Mouse (Mus musculus): ENCODE data around the gene Fam172a.

The Fam172a gene

GRCm38 (mm10) chr13:78179312-78180097 is 477.7 kb downstream of the Fam172a start:
- DNase-seq (ENCODE audit: low spot score) = no peak

DNA sequence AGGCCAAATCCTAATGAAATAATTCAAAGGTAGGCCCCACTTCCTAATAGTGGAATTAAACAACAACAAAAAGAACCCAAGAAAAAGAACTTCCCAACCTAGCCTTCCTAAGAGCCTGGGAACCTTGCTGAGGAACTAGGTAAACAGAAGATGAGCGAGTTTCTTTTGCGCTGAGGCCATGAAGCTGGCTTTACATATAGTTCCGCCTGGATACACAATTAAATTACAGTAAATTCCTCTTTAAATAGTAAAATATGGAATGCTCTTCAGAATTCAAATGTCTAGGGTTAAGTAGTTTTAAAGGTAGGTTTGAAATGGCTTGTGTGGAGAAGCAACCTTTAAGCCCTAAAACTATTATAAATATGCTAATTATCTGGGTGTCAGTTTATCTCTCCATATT is 478.4 kb downstream of the Fam172a start:
- no peak for DNase-seq (ENCODE audit: low spot score)

DNA sequence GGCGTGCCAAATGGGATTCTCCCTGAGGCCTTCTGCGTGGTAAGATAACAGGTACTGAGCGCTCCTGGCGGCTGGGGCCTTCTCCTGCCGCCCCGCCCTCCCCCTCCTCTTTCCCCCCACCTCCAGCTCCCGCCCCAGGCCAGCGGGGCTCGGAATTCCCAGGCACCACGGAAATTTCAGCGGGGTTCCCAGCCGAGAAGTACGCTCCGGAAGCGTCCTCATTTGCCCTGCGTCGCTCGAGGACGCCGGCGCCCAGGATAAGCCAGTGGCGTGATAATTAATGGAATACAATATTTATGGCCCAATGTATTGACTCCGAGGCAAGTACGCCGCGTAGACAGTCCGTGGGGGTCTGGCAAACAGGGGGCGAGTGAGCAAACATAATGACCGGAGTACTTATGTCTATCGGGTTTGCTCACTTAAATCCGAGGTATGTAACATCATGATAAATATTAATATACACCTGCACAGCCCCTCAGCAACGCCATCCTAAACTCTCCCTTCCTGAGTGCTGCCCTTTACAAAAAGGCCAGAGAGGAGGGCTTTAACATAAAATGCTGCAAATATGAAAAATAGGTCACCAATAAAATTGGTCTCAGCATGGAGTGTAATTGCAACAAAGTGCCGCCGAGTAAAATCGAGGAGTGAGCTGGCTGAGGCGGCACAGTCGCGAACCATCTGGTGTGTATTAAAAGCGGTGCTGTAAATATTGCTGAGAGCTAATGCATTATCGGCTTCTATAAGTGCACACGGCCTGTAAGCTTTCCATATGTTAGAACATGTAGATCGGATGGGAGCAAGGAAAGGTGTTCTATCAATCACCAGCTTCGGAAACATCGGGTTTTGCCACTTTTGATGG is 479.5 kb downstream of the Fam172a start:
- no peak for DNase-seq (ENCODE audit: low spot score)

GRCm38 (mm10) chr13:78181930-78182558 is 480.2 kb downstream of the Fam172a start:
- DNase-seq (ENCODE audit: low spot score) = no peak

GRCm38 (mm10) chr13:78183004-78183403 is 481.2 kb downstream of the Fam172a start:
- DNase-seq (ENCODE audit: low spot score) = no peak

GRCm38 (mm10) chr13:78183986-78184385 is 482.2 kb downstream of the Fam172a start:
- no peak for DNase-seq (ENCODE audit: low spot score)

DNA sequence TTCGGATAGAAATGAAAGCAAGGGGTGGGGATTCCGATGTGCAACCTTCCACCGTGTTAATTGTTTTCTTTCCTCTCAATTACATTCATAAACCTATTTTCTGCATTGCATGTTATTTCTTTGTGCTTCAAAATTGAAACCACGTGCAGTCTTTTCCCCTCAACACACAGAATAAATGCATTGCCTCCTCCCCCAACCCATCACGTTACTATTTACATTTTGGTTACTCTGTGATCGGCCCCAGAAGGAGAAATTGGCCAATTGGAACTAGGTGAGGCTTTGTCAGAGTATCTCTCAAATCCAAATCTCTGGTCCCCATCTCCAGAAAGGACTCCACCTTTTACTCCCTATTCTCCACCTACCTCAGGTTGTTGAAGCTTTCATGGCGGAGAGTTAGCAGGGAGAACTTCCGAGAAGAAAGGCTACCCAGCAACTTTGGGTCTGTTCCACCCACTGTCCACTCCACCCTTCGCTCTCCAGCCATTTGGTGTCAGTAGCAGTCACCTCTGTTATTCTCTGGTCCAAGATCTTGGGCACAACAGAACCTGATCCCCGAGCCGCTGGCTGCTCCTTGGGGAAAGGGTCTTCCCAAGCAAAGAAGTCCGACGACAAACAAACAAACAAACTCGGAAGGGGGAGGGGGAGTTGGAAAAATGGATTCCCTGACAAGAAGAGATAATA is 483.1 kb downstream of the Fam172a start:
- DNase-seq (ENCODE audit: low spot score) = no peak

DNA sequence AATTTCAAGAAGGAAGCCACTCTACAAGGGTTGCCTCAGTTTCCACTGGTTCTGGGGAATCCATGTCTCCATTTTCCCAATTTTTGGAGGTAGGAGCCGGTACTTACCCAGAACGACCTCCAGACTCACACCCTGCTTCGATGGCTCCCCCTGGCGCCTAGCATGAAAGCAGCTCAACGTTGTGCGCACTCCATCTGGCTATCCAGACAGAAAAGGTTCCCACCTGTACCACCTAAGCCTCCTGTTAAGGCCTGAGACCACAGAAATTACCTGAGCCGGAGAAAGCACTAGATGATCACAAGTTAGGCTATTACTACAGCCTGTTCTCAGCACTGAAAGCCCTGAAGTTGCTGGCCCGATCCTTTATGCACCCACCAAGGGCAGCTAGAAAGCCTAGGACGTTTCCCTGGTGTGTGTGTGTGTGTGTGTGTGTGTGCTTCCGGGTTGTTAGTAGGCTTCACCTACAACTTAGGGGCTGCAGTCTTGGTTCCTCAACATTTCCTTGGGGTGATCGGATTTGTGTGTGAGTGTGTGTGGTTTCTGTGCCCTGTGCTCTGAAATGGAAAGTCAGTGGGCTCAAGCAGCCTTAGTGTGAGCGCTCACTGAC is 484.6 kb downstream of the Fam172a start:
- no peak for DNase-seq (ENCODE audit: low spot score)

GRCm38 (mm10) chr13:78187833-78188232 is 486.0 kb downstream of the Fam172a start:
- DNase-seq (ENCODE audit: low spot score) = no peak

GRCm38 (mm10) chr13:78189586-78189985 is 487.8 kb downstream of the Fam172a start:
- no peak for DNase-seq (ENCODE audit: low spot score)

GRCm38 (mm10) chr13:78193211-78193610 is 491.4 kb downstream of the Fam172a start:
- DNase-seq (ENCODE audit: low spot score) = no peak

GRCm38 (mm10) chr13:78194135-78194849 is 492.5 kb downstream of the Fam172a start:
- no peak for DNase-seq (ENCODE audit: low spot score)

DNA sequence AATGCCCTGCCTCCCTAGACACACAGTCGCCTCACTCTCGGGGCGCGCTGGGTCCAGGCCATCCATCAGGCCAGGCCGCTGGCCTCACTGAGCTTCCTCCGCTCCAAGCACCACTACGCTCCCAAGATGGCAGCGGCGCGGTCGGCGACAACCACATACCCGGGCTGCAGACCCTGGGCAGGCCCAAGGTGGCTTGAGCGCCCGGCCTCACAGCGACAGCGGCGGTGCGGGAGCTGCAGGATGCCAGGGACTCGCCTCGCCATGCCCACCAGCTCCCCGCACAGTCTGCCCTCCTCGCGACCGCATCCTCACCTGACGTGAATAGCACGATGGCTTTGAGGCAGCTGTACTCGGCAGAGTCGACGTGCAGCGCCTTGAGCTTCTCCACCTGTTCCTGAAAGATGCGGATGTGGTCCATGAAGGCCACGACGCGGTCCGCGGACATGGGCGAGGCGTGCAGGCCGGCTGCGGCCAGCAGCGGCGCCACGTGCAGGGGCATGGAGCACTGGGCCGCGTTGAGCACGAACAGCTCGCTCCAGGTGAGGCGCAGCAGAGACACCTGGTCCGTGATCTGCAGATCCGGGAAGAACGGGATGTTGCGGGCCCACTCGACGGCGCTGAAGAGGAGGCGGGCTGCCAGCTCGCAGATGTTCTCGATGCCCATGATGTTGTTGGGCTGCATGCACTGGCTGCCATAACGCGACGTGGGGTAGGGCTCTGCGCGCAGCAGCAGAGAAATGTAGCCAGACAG is 493.2 kb downstream of the Fam172a start:
- DNase-seq (ENCODE audit: low spot score) = no peak

GRCm38 (mm10) chr13:78195601-78196115 is 493.8 kb downstream of the Fam172a start:
- no peak for DNase-seq (ENCODE audit: low spot score)

DNA sequence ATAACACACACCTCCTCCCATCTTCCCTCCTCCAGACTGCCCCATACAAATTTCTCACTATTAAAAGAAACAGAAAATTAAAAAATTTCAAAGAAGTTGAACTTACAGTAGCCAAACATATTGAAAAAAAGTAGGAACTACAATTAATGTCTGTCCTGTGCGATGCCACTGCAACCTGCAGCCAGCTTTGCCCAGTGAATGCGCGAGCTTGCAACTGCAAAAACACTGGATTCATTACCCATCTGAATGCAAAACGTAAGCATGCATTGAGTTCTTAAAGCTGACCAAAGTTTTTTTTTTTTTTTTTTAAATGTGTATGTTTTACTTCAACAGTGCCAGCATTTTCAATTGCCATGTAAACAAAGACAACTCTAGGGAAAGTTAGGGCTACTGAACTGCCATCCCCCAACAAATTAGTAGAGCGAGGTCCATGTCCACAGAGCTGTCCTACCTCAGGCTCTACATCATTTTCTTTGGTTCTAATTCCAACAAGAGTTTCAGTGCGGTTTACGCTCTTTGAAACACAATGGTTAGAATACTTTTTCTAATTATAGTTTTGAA is 494.5 kb downstream of the Fam172a start:
- no peak for DNase-seq (ENCODE audit: low spot score)

DNA sequence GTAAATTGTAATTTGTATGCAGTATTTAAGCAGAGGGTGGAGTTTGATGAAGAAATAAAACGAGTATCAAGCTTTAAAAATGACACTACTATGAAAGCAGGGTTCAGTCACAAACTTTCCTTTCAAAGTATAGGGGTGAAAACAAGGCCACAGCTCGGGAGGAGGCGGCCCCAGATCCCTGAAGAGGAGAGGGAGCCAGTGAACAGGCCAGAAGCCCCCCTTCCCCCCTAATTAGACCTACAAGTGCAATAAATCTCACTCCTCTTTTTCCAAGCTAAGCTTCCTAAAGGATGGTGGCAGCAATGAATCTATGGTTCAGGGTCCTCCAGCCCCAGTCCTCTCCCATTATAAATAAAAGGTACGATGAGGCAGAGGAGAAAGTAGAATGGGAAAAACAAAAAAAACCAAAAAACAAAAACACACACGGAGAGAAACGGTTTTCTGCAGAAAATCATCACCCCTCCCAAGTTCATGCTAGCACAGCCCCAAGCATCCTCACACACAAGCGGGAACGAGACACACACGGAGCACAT is 495.5 kb downstream of the Fam172a start:
- DNase-seq (ENCODE audit: low spot score) = no peak

DNA sequence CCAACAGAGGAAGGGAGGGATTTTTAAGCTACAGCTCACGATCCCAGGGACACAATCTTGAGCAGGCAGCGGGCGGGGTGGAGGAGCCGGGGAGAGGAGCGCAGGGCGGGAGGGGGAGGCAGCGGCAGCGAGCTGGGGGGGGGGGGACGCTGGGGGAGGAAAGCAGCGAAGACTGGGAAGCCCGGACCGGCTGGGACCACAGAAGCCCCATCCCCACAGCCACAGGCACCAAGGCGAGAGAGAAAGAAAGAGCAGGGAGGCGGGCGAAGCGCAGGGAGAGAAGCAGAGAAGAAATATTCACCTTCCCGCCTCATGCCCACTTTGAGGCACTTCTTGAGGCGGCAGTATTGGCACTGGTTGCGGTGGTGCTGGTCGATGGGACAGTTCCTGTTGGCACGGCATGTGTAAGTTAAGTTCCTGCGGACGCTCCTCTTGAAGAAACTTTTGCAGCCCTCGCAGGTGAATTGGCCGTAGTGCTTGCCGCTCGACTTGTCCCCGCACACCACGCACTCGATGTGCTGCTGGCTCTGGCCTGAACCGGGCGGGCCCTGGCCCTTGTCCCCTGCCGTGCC is 496.1 kb downstream of the Fam172a start:
- no peak for DNase-seq (ENCODE audit: low spot score)

GRCm38 (mm10) chr13:78198391-78198870 is 496.6 kb downstream of the Fam172a start:
- DNase-seq (ENCODE audit: low spot score) = no peak

Measured in testis, postnatal 14 days (tissue).